Mouse (Mus musculus): Measurements from ENCODE around the gene Gm49373. TPM values are rescaled to one million over a fixed set of nuclear protein-coding genes. Genes with fewer than 3 reads are reported as not detected.
A peak's percentile ranks its signal among the peaks of the same experiment; 100 is the strongest.

Gm49373 gene
- total RNA-seq, 1 experiment = 2.1 TPM

GRCm38 (mm10) chr9:21034481-21035085 lies 38.3 kb downstream of the Gm49373 start:
- in situ Hi-C loops (cut with MboI; ENCODE audit: low sequenced_read_pairs in 2 of 2, unreplicated experiment in 2 of 2) = no loop called here
- Histone ChIP-seq H3K9me3 (ENCODE audit: control insufficient read depth, insufficient read depth, low read depth, low read length) (no peaks in the 10 kb centered on the region), H3K27ac (ENCODE audit: insufficient read depth, low read depth, low read length, poor library complexity, severe bottlenecking) (no peak overlapping the region), H3K4me1 (ENCODE audit: control insufficient read depth in 2 of 2, insufficient read depth in 2 of 2, low read length in 2 of 2, poor library complexity in 1 of 2) (peaks cover 0 to 44% of the 10 kb centered on the region in 2 experiments; a peak in 3 of 4 replicates), H3K36me3 (ENCODE audit: control insufficient read depth, insufficient read depth, low read length, poor library complexity, severe bottlenecking) (no peaks in the 10 kb centered on the region), H3K4me3 (ENCODE audit: insufficient read depth in 1 of 2, low read depth in 1 of 2, low read length in 2 of 2, poor library complexity in 1 of 2, severe bottlenecking in 1 of 2) (peak overlapping the region in 1 of 2 experiments; percentile 38; a peak in 2 of 4 replicates), H3K9ac (ENCODE audit: insufficient read depth, low read depth, low read length, poor library complexity, severe bottlenecking) (no peak overlapping the region)
- DNase-seq (ENCODE audit: low read depth, low spot score) = peak; percentile 81
- TF ChIP-seq ZNF384 (IDR thresholded peaks at IDR 0.05; ENCODE audit: low read depth, low read length) = no peak
- no peak for TF ChIP-seq MAFK (IDR thresholded peaks at IDR 0.05; ENCODE audit: insufficient read depth, low read depth, low read length)
- TF ChIP-seq HCFC1 (IDR thresholded peaks at IDR 0.05; ENCODE audit: borderline replicate concordance, insufficient read depth, low read length) = no peak
- TF ChIP-seq ZC3H11A (IDR thresholded peaks at IDR 0.05; ENCODE audit: borderline replicate concordance, low read depth, low read length) = no peak
- no peak for TF ChIP-seq CHD2 (IDR thresholded peaks at IDR 0.05; ENCODE audit: low read depth, low read length)

DNA sequence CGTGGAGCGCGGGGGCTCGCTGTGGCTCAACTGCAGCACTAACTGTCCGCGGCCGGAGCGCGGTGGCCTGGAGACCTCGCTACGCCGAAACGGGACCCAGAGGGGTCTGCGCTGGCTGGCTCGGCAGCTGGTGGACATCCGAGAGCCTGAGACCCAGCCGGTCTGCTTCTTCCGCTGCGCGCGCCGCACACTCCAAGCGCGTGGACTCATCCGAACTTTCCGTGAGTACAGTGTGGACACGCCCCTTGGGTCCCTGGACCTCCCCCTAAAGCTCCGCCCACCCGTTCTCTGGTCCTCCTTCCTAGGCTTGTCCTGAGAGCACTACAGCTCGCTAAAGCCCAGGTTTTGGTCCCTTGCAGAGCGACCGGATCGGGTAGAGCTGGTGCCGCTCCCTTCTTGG lies 39.8 kb downstream of the Gm49373 start:
- H3K4me3 ChIP-seq (ENCODE audit: insufficient read depth in 1 of 2, low read depth in 1 of 2, low read length in 2 of 2, poor library complexity in 1 of 2, severe bottlenecking in 1 of 2) = peak overlapping the region; percentile 61 to 85
- H3K27ac ChIP-seq (ENCODE audit: insufficient read depth, low read depth, low read length, poor library complexity, severe bottlenecking) = no peak overlapping the region
- no peaks in the 10 kb centered on the region for H3K9me3 ChIP-seq (ENCODE audit: control insufficient read depth, insufficient read depth, low read depth, low read length)
- H3K36me3 ChIP-seq (ENCODE audit: control insufficient read depth, insufficient read depth, low read length, poor library complexity, severe bottlenecking) = peaks cover 2% of the 10 kb centered on the region; the same call in 1 of the 2 replicates
- in situ Hi-C loops (cut with MboI; ENCODE audit: low sequenced_read_pairs in 2 of 2, unreplicated experiment in 2 of 2) = no loop called here
- peak overlapping the region; percentile 51 for H3K9ac ChIP-seq (ENCODE audit: insufficient read depth, low read depth, low read length, poor library complexity, severe bottlenecking)
- peak; percentile 94 for DNase-seq (ENCODE audit: low read depth, low spot score)
- H3K4me1 ChIP-seq (ENCODE audit: control insufficient read depth in 2 of 2, insufficient read depth in 2 of 2, low read length in 2 of 2, poor library complexity in 1 of 2) = peaks cover 6 to 46% of the 10 kb centered on the region in 2 experiments
- TF ChIP-seq ZNF384 (IDR thresholded peaks at IDR 0.05; ENCODE audit: low read depth, low read length) (no peak), HCFC1 (IDR thresholded peaks at IDR 0.05; ENCODE audit: borderline replicate concordance, insufficient read depth, low read length) (no peak), ZC3H11A (IDR thresholded peaks at IDR 0.05; ENCODE audit: borderline replicate concordance, low read depth, low read length) (no peak), MAFK (IDR thresholded peaks at IDR 0.05; ENCODE audit: insufficient read depth, low read depth, low read length) (no peak), CHD2 (IDR thresholded peaks at IDR 0.05; ENCODE audit: low read depth, low read length) (no peak)

GRCm38 (mm10) chr9:21032491-21032890 lies 40.4 kb downstream of the Gm49373 start:
- peaks cover 8 to 46% of the 10 kb centered on the region in 2 experiments for H3K4me1 ChIP-seq (ENCODE audit: control insufficient read depth in 2 of 2, insufficient read depth in 2 of 2, low read length in 2 of 2, poor library complexity in 1 of 2)
- H3K9ac ChIP-seq (ENCODE audit: insufficient read depth, low read depth, low read length, poor library complexity, severe bottlenecking) = no peak overlapping the region; the same call in 1 of the 2 replicates
- in situ Hi-C loops (cut with MboI; ENCODE audit: low sequenced_read_pairs in 2 of 2, unreplicated experiment in 2 of 2) = no loop called here
- no peak for DNase-seq (ENCODE audit: low read depth, low spot score)
- no peak for TF ChIP-seq HCFC1 (IDR thresholded peaks at IDR 0.05; ENCODE audit: borderline replicate concordance, insufficient read depth, low read length)
- no peak for TF ChIP-seq CHD2 (IDR thresholded peaks at IDR 0.05; ENCODE audit: low read depth, low read length)
- no peak for TF ChIP-seq ZNF384 (IDR thresholded peaks at IDR 0.05; ENCODE audit: low read depth, low read length)
- TF ChIP-seq ZC3H11A (IDR thresholded peaks at IDR 0.05; ENCODE audit: borderline replicate concordance, low read depth, low read length) = no peak
- no peak for TF ChIP-seq MAFK (IDR thresholded peaks at IDR 0.05; ENCODE audit: insufficient read depth, low read depth, low read length)
- H3K9me3 ChIP-seq (ENCODE audit: control insufficient read depth, insufficient read depth, low read depth, low read length) = no peaks in the 10 kb centered on the region
- H3K4me3 ChIP-seq (ENCODE audit: insufficient read depth in 1 of 2, low read depth in 1 of 2, low read length in 2 of 2, poor library complexity in 1 of 2, severe bottlenecking in 1 of 2) = peak overlapping the region; percentile 67 to 85
- peaks cover 8% of the 10 kb centered on the region for H3K36me3 ChIP-seq (ENCODE audit: control insufficient read depth, insufficient read depth, low read length, poor library complexity, severe bottlenecking)
- H3K27ac ChIP-seq (ENCODE audit: insufficient read depth, low read depth, low read length, poor library complexity, severe bottlenecking) = no peak overlapping the region

DNA sequence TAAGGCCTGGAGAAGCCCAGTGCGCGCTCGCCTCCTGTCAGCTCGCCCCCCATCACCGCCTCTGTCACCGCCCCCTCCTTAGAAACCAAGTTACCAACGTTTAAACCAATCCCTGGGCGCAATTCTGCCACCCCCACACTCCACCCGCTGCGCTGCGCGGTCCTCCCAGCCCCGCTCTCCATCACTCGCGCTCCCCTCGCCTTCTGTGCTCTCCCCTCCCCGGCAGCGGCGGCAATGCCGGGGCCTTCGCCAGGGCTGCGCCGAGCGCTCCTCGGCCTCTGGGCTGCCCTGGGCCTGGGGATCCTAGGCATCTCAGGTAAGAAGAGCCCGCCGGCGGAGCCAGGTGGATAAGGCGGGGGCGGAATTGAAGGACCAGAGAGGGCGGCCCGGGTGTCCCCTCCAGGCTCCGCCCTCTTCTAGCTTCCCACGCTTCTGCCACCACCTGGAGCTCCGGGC lies 41.0 kb downstream of the Gm49373 start, which contains the start of gene Icam5:
Gene Icam5 (plus strand): TSS at position 178 of the 456 bp plus-strand sequence.
- Histone ChIP-seq H3K9me3 (ENCODE audit: control insufficient read depth, insufficient read depth, low read depth, low read length) (no peaks in the 10 kb centered on the region), H3K4me1 (ENCODE audit: control insufficient read depth in 2 of 2, insufficient read depth in 2 of 2, low read length in 2 of 2, poor library complexity in 1 of 2) (peaks cover 8 to 51% of the 10 kb centered on the region in 2 experiments), H3K4me3 (ENCODE audit: insufficient read depth in 1 of 2, low read depth in 1 of 2, low read length in 2 of 2, poor library complexity in 1 of 2, severe bottlenecking in 1 of 2) (peak within 1 kb of the TSS; percentile 67 to 85), H3K27ac (ENCODE audit: insufficient read depth, low read depth, low read length, poor library complexity, severe bottlenecking) (no peak within 1 kb of the TSS), H3K36me3 (ENCODE audit: control insufficient read depth, insufficient read depth, low read length, poor library complexity, severe bottlenecking) (peaks cover 14% of the 10 kb centered on the region), H3K9ac (ENCODE audit: insufficient read depth, low read depth, low read length, poor library complexity, severe bottlenecking) (peak within 1 kb of the TSS; percentile 31; the same call in 1 of the 2 replicates)
- no peak for TF ChIP-seq HCFC1 (IDR thresholded peaks at IDR 0.05; ENCODE audit: borderline replicate concordance, insufficient read depth, low read length)
- no peak for TF ChIP-seq ZNF384 (IDR thresholded peaks at IDR 0.05; ENCODE audit: low read depth, low read length)
- TF ChIP-seq ZC3H11A (IDR thresholded peaks at IDR 0.05; ENCODE audit: borderline replicate concordance, low read depth, low read length) = no peak
- TF ChIP-seq MAFK (IDR thresholded peaks at IDR 0.05; ENCODE audit: insufficient read depth, low read depth, low read length) = no peak
- no peak for TF ChIP-seq CHD2 (IDR thresholded peaks at IDR 0.05; ENCODE audit: low read depth, low read length)
- DNase-seq (ENCODE audit: low read depth, low spot score) = no peak
- in situ Hi-C loops (cut with MboI; ENCODE audit: low sequenced_read_pairs in 2 of 2, unreplicated experiment in 2 of 2) = no loop called here

Data from ES-E14 (cell line).